Mouse (Mus musculus): ENCODE data around the gene Dppa3.

- TF ChIP-seq GATA1 (IDR thresholded peaks at IDR 0.05; ENCODE audit: borderline replicate concordance, low read length) (no peak), FLI1 (IDR thresholded peaks at IDR 0.05; ENCODE audit: low read length) (no peak)
Measured at GRCm38 (mm10) chr6:122612426-122612825, 13.8 kb upstream of the Dppa3 start.

Measured in megakaryocyte, embryonic 14.5 days (primary cell).